Mouse (Mus musculus) limb, embryonic 15.5 days (tissue): ENCODE data around the gene Vmn1r1. TPM values are rescaled to one million over a fixed set of nuclear protein-coding genes. Genes with fewer than 3 reads are reported as not detected.

Source experiments
- ATAC-seq: fragments of 200-750 bp; cut with Nextera tagmentation; 2 replicates; pipeline ENCODE4 v1.8.0; 2017; ENCODE audit warnings: low read depth, moderate TSS enrichment; ENCODE audit not compliant: insufficient number of reproducible peaks, low FRiP score, low TSS enrichment
- H3K27ac ChIP-seq: fragments of 300-500 bp; sonication (generic); 2 replicates; pipeline ENCODE4 v1.5.1; 2015; ENCODE audit warnings: moderate library complexity, mild to moderate bottlenecking, inconsistent platforms
- H3K27me3 ChIP-seq: fragments of 300-500 bp; sonication (generic); 2 replicates; pipeline ENCODE4 v1.6.1; 2015; ENCODE audit warnings: inconsistent platforms
- H3K36me3 ChIP-seq: fragments of 300-500 bp; sonication (generic); 2 replicates; pipeline ENCODE4 v1.6.1; 2015; ENCODE audit warnings: inconsistent platforms
- H3K4me1 ChIP-seq: fragments of 300-500 bp; sonication (generic); 2 replicates; pipeline ENCODE4 v1.6.1; 2015; ENCODE audit warnings: inconsistent platforms
- H3K4me2 ChIP-seq: fragments of 300-500 bp; sonication (generic); 2 replicates; pipeline ENCODE4 v1.6.1; 2015; ENCODE audit warnings: mild to moderate bottlenecking, inconsistent platforms
- H3K4me3 ChIP-seq: fragments of 300-500 bp; sonication (generic); 2 replicates; pipeline ENCODE4 v1.5.1; 2015; ENCODE audit warnings: mild to moderate bottlenecking, inconsistent platforms
- H3K9ac ChIP-seq: fragments of 300-500 bp; sonication (generic); 2 replicates; pipeline ENCODE4 v1.6.1; 2015; ENCODE audit warnings: inconsistent platforms
- H3K9me3 ChIP-seq: fragments of 300-500 bp; sonication (generic); 2 replicates; pipeline ENCODE4 v1.6.1; 2016; ENCODE audit warnings: inconsistent platforms
- WGBS: fragments of 180-500 bp; shearing (Covaris S2); methylation state at CpG from one replicate; pipeline ENCODE4 v1.1.7; 2015; 5-methylcytosine and 5-hydroxymethylcytosine counted together
- polyA plus RNA-seq: library from polyadenylated mRNA; unstranded; fragments of >200 nt; fragmentation: Nextera tagmentation; extraction: Ambion mirVana; gene quantifications from 2 replicates; pipeline ENCODE4 v1.2.1, GENCODE M21; 2015

Vmn1r1 gene
- polyA plus RNA-seq, 1 experiment from 2014 or later, result not detected

- Histone ChIP-seq H3K4me1 (peaks cover 25% of the 10 kb centered on the region), H3K27me3 (no peaks in the 10 kb centered on the region), H3K4me2 (peak within 1 kb of the TSS; percentile 54), H3K36me3 (peaks cover 19% of the 10 kb centered on the region; the same call in 1 of the 2 replicates), H3K9me3 (no peaks in the 10 kb centered on the region), H3K9ac (peak within 1 kb of the TSS; percentile 76), H3K27ac (peak within 1 kb of the TSS; percentile 91), H3K4me3 (peak within 1 kb of the TSS; percentile 92)
- WGBS, result under 1% methylated on average over 37 of the region's 37 CpGs
- ATAC-seq, result peak; percentile 95
Measured at GRCm38 (mm10) chr1:182124506-182124905, 39.8 kb downstream of the Vmn1r1 start, which contains the start of gene Srp9. Srp9 (plus strand) TSS chr1:182124737.

- Histone ChIP-seq H3K27me3 (no peaks in the 10 kb centered on the region), H3K9ac (no peak overlapping the region), H3K4me3 (no peak overlapping the region), H3K4me2 (no peak overlapping the region), H3K27ac (no peak overlapping the region), H3K36me3 (peaks cover 6% of the 10 kb centered on the region; the same call in 1 of the 2 replicates), H3K4me1 (peaks cover 20% of the 10 kb centered on the region), H3K9me3 (no peaks in the 10 kb centered on the region)
- no peak for ATAC-seq
- 81% methylated on average over 4 of the region's 4 CpGs for WGBS
Measured at GRCm38 (mm10) chr1:182122413-182122812, 41.9 kb downstream of the Vmn1r1 start.

GRCm38 (mm10) chr1:182115651-182116408 is 48.5 kb downstream of the Vmn1r1 start:
- Histone ChIP-seq H3K27ac (peak overlapping the region; percentile 74; the same call in 1 of the 2 replicates), H3K4me1 (peaks cover 39% of the 10 kb centered on the region), H3K9ac (no peak overlapping the region), H3K4me2 (no peak overlapping the region), H3K27me3 (no peaks in the 10 kb centered on the region), H3K4me3 (no peak overlapping the region), H3K36me3 (no peaks in the 10 kb centered on the region), H3K9me3 (no peaks in the 10 kb centered on the region)
- peak; percentile 56; the same call in 1 of the 2 replicates for ATAC-seq
- 25% methylated on average over 7 of the region's 7 CpGs for WGBS

DNA sequence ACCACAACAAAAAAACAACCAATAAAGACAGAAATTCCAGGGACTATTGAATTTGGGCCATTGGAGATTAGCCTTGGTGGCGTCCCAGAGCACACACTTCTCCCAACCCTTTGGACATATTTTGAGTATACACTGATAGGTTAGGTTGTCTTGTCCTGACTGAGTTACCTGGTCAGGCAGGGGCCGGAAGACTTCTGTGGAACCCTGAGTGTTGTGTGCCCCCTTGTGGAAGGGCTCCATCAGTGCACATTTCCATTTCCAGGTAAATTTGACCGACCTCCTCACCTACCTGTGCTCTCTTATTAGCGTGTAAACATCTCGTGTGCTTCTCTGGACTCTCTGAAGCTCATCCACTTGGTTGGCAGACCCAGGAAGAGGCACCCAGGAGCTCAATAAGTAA is 49.1 kb downstream of the Vmn1r1 start:
- no peak overlapping the region for H3K9ac ChIP-seq
- H3K27me3 ChIP-seq, result no peaks in the 10 kb centered on the region
- no peak overlapping the region for H3K4me2 ChIP-seq
- no peak overlapping the region for H3K4me3 ChIP-seq
- H3K9me3 ChIP-seq, result no peaks in the 10 kb centered on the region
- no peaks in the 10 kb centered on the region for H3K36me3 ChIP-seq
- WGBS, result 15% methylated on average over 5 of the region's 5 CpGs
- ATAC-seq, result no peak
- peak overlapping the region; percentile 74; the same call in 1 of the 2 replicates for H3K27ac ChIP-seq
- peaks cover 44% of the 10 kb centered on the region for H3K4me1 ChIP-seq

DNA sequence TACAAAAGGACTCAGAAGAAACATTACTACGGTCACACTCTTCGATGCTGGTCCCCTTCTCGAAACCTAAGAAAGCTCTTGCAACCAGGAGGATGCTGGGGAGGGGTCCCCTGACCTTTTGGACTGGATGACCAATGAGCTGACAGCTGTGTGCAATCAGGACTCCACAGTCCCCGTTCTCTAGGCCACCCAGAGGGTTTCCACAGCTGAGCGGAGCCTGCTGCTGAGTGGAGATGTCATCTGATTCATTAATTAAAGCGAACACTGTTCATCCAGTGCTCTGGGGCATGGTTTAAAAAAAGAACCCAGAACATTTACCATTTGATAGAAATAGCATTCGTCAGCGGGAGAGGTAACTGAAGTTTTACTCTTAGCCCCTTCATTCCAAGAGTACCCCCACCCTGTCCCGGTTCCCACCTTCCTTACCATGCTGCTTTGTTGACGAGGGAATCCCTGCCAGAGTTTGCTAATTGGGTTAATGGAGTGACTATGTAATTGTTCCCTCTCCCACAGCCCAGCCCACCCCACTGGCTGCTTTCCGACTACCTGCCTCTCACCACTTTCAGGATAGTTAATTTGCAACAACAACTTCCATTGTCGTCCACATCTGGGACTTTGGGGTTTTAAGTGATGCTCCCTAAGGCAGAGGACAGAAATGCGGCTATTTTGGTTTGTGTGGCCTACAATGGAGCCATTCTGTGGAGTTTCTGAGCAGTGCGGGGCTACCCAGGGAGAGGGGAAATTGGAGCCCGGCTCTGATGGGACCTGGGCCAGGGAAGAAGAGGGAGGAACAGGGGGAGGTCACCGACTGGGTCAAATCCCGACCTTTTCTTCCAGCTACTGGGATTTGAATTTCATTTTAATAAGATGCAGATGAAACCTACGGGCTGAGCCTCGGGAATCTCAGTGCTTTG is 50.4 kb downstream of the Vmn1r1 start:
- H3K4me2 ChIP-seq, result no peak overlapping the region
- peaks cover 46% of the 10 kb centered on the region for H3K4me1 ChIP-seq
- WGBS, result 40% methylated on average over 19 of the region's 19 CpGs

DNA sequence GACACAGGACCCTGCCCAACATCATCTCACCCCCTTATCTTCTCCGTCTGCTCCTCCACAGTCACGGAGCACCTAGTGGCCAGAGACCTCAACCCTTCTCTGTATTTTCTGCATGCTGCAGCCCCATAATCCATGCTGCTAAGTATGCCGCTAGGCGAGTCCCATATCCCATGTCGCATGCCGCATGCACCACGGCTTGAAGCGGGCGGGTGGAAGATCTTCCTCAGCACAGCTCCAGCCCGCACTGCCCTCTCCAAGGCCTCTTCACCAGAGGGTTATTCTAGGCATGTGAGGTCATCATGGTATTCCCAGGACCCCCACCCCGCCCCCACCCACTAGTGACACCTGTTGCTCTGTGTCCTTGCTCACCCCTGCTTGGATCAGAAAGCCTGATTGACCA is 51.2 kb downstream of the Vmn1r1 start:
- H3K36me3 ChIP-seq, result no peaks in the 10 kb centered on the region
- H3K4me2 ChIP-seq, result no peak overlapping the region
- 91% methylated on average over 11 of the region's 11 CpGs for WGBS
- H3K27ac ChIP-seq, result no peak overlapping the region
- H3K27me3 ChIP-seq, result no peaks in the 10 kb centered on the region
- H3K4me3 ChIP-seq, result no peak overlapping the region
- ATAC-seq, result no peak
- H3K4me1 ChIP-seq, result peaks cover 54% of the 10 kb centered on the region
- H3K9ac ChIP-seq, result no peak overlapping the region
- no peaks in the 10 kb centered on the region for H3K9me3 ChIP-seq

More for the DNA sequence above, 50.4 kb downstream of the Vmn1r1 start:
- Histone ChIP-seq H3K9ac (no peak overlapping the region), H3K27ac (no peak overlapping the region), H3K4me3 (no peak overlapping the region), H3K36me3 (no peaks in the 10 kb centered on the region), H3K9me3 (no peaks in the 10 kb centered on the region), H3K27me3 (no peaks in the 10 kb centered on the region)
- no peak for ATAC-seq

- Histone ChIP-seq H3K4me1 (peaks cover 55% of the 10 kb centered on the region), H3K27ac (no peak overlapping the region), H3K9ac (no peak overlapping the region), H3K4me3 (no peak overlapping the region), H3K4me2 (no peak overlapping the region), H3K36me3 (no peaks in the 10 kb centered on the region), H3K9me3 (no peaks in the 10 kb centered on the region), H3K27me3 (no peaks in the 10 kb centered on the region)
- 89% methylated on average over 15 of the region's 15 CpGs for WGBS
- ATAC-seq, result no peak
Measured at GRCm38 (mm10) chr1:182112385-182112784, 51.9 kb downstream of the Vmn1r1 start.

- Histone ChIP-seq H3K4me3 (no peak overlapping the region), H3K9ac (no peak overlapping the region), H3K36me3 (no peaks in the 10 kb centered on the region), H3K4me1 (peaks cover 55% of the 10 kb centered on the region), H3K27ac (0 out of 2 replicates have a peak overlapping the region, but pooled peaks have one; percentile 12), H3K27me3 (no peaks in the 10 kb centered on the region), H3K9me3 (no peaks in the 10 kb centered on the region), H3K4me2 (no peak overlapping the region)
- 45% methylated on average over 14 of the region's 14 CpGs for WGBS
- ATAC-seq, result 0 out of 2 replicates have a peak, but pooled peaks have one; percentile 21
Measured at GRCm38 (mm10) chr1:182111386-182112317, 52.6 kb downstream of the Vmn1r1 start.

- no peak overlapping the region for H3K4me2 ChIP-seq
- 49% methylated on average over 15 of the region's 15 CpGs for WGBS
- no peaks in the 10 kb centered on the region for H3K27me3 ChIP-seq
- no peak for ATAC-seq
- no peak overlapping the region for H3K27ac ChIP-seq
- H3K36me3 ChIP-seq, result no peaks in the 10 kb centered on the region
- no peaks in the 10 kb centered on the region for H3K9me3 ChIP-seq
- no peak overlapping the region for H3K9ac ChIP-seq
- no peak overlapping the region for H3K4me3 ChIP-seq
- peaks cover 54% of the 10 kb centered on the region for H3K4me1 ChIP-seq
Measured at GRCm38 (mm10) chr1:182110708-182111385, 53.4 kb downstream of the Vmn1r1 start.

- H3K27ac ChIP-seq, result no peak overlapping the region
- no peaks in the 10 kb centered on the region for H3K27me3 ChIP-seq
- ATAC-seq, result no peak
- H3K36me3 ChIP-seq, result no peaks in the 10 kb centered on the region
- H3K9me3 ChIP-seq, result no peaks in the 10 kb centered on the region
- 78% methylated on average over 11 of the region's 11 CpGs for WGBS
- no peak overlapping the region for H3K9ac ChIP-seq
- H3K4me2 ChIP-seq, result no peak overlapping the region
- H3K4me3 ChIP-seq, result no peak overlapping the region
- peaks cover 47% of the 10 kb centered on the region for H3K4me1 ChIP-seq
Measured at GRCm38 (mm10) chr1:182110185-182110584, 54.1 kb downstream of the Vmn1r1 start.
